Comparison of ENCODE assay signal across 10 mouse cellular contexts in the genomic region with DNA sequence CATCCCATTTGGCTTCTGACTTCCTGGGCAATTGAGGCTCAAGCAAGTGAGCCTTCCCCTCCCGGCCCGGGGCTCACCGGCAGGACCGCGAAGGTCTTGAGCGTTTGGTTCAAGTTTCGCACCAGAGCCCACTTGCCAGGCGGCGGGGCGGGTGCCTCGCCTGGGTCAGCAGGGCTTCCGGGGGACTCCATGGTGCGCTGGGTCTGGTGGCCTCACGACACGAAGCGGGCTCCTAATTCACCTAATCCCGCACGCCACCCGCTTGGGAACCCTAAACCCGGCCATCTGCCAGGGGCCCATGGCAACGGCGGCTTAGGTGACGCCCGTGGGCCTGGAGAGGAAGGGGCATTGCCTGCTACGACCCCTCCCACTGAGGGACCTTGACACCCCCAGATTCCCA. TPM values are rescaled to one million over a fixed set of nuclear protein-coding genes. Genes with fewer than 3 reads are reported as not detected.
DNase-seq lines count a peak whose midpoint lies in the region; ATAC-seq lines count a peak whose summit lies in the region.
"Had no signal": no experiment of that assay in that cellular context is flagged by ENCODE, and none has a peak within 500 bp of the region (broad histone marks: within the 10 kb centered on the region; RNA-seq: fewer than 3 reads in every experiment).

No protein-coding gene starts in this region.

- H3K4me1 ChIP-seq in heart, embryonic 13.5 days = peaks cover 11% of the 10 kb centered on the region
- H3K4me1 ChIP-seq in brown adipose tissue, adult 24 weeks (ENCODE audit: control insufficient read depth, insufficient read depth, insufficient read length, low read length) = peaks cover 30% of the 10 kb centered on the region
- H3K4me1 ChIP-seq in hindbrain, embryonic 11.5 days (replicated peaks; ENCODE audit: control insufficient read depth, insufficient read depth, low read length) = peaks cover 6% of the 10 kb centered on the region; the same call in 1 of the 2 replicates
- H3K4me1 ChIP-seq in midbrain, embryonic 14.5 days (ENCODE audit: control insufficient read depth, insufficient read depth, low read length) = peaks cover 7% of the 10 kb centered on the region; the same call in 1 of the 2 replicates
- H3K4me1 ChIP-seq: liver, embryonic 15.5 days had no signal

- 6% methylated on average over 25 of the region's 25 CpGs for WGBS in heart, embryonic 13.5 days
- 7% methylated on average over 25 of the region's 25 CpGs for WGBS in hindbrain, embryonic 11.5 days
- 9% methylated on average over 25 of the region's 25 CpGs for WGBS in midbrain, embryonic 14.5 days

- no peaks in the 10 kb centered on the region for H3K9me3 ChIP-seq in heart, embryonic 13.5 days
- no peaks in the 10 kb centered on the region for H3K9me3 ChIP-seq in hindbrain, embryonic 11.5 days (ENCODE audit: control insufficient read depth, low read length)
- H3K9me3 ChIP-seq in midbrain, embryonic 14.5 days (ENCODE audit: control insufficient read depth, low read length) = no peaks in the 10 kb centered on the region
- H3K9me3 ChIP-seq: liver, embryonic 15.5 days had no signal

- no peak for ATAC-seq in heart, embryonic 13.5 days (ENCODE audit: extremely low read depth, insufficient number of reproducible peaks, low FRiP score, low TSS enrichment)
- ATAC-seq in hindbrain, embryonic 11.5 days (ENCODE audit: low FRiP score) = no peak
- ATAC-seq in midbrain, embryonic 14.5 days (ENCODE audit: low FRiP score, low TSS enrichment) = no peak

- no peak overlapping the region for H3K27ac ChIP-seq in heart, embryonic 13.5 days (replicated peaks)
- H3K27ac ChIP-seq in brown adipose tissue, adult 24 weeks (replicated peaks; ENCODE audit: low read depth, low read length) = no peak overlapping the region
- H3K27ac ChIP-seq in hindbrain, embryonic 11.5 days (ENCODE audit: low read depth, low read length) = no peak overlapping the region
- H3K27ac ChIP-seq in midbrain, embryonic 14.5 days (replicated peaks; ENCODE audit: low read depth, low read length) = no peak overlapping the region
- H3K27ac ChIP-seq: liver, embryonic 15.5 days had no signal

- peak overlapping the region; percentile 38 for H3K4me3 ChIP-seq in heart, embryonic 13.5 days
- H3K4me3 ChIP-seq in brown adipose tissue, adult 24 weeks (ENCODE audit: insufficient read depth, low read depth, low read length) = peak overlapping the region; percentile 14; the same call in 1 of the 2 replicates
- peak overlapping the region; percentile 4; the same call in 1 of the 2 replicates for H3K4me3 ChIP-seq in hindbrain, embryonic 11.5 days (ENCODE audit: low read depth, low read length)
- H3K4me3 ChIP-seq in midbrain, embryonic 14.5 days (replicated peaks; ENCODE audit: low read depth, low read length) = peak overlapping the region; percentile 8; the same call in 1 of the 2 replicates
- H3K4me3 ChIP-seq: liver, embryonic 15.5 days had no signal

- no peak for DNase-seq in heart, adult 18-20 months
- DNase-seq in hindbrain, embryonic 11.5 days (ENCODE audit: low spot score) = peak; percentile 23
- DNase-seq in midbrain, embryonic 14.5 days = peak; percentile 28
- no peak for DNase-seq in layer of hippocampus, postnatal 14 days (ENCODE audit: low spot score in 2 of 2)
- no peak for DNase-seq in left cerebral cortex, postnatal 25 days (ENCODE audit: low spot score in 2 of 2)
- DNase-seq in adrenal gland, postnatal 36 days = no peak

- no peaks in the 10 kb centered on the region for H3K36me3 ChIP-seq in heart, embryonic 13.5 days
- no peaks in the 10 kb centered on the region for H3K36me3 ChIP-seq in hindbrain, embryonic 11.5 days (ENCODE audit: control insufficient read depth, insufficient read depth, low read length)
- H3K36me3 ChIP-seq in midbrain, embryonic 14.5 days (ENCODE audit: control insufficient read depth, insufficient read depth, low read length) = no peaks in the 10 kb centered on the region
- H3K36me3 ChIP-seq: liver, embryonic 15.5 days had no signal

- H3K27me3 ChIP-seq in heart, embryonic 13.5 days (replicated peaks) = peaks cover 40% of the 10 kb centered on the region
- peaks cover 12% of the 10 kb centered on the region for H3K27me3 ChIP-seq in hindbrain, embryonic 11.5 days (ENCODE audit: control insufficient read depth, insufficient read depth, low read length)
- no peaks in the 10 kb centered on the region for H3K27me3 ChIP-seq in midbrain, embryonic 14.5 days (ENCODE audit: control insufficient read depth, insufficient read depth, low read length)

- intact Hi-C loops in left cerebral cortex, postnatal 25 days (cut with DNase I) = loop anchor here (10.0 kb wide), 1 partner anchor 126 kb away; no protein-coding TSS in a partner anchor

- peak overlapping the region; percentile 63 for H3K4me2 ChIP-seq in heart, embryonic 13.5 days
- peak overlapping the region; percentile 33 for H3K4me2 ChIP-seq in hindbrain, embryonic 11.5 days (replicated peaks; ENCODE audit: low read depth, low read length)
- peak overlapping the region; percentile 43 for H3K4me2 ChIP-seq in midbrain, embryonic 14.5 days (ENCODE audit: low read length)
- H3K4me2 ChIP-seq: liver, embryonic 15.5 days had no signal

- peak overlapping the region; percentile 55 for H3K9ac ChIP-seq in heart, embryonic 13.5 days
- H3K9ac ChIP-seq in hindbrain, embryonic 11.5 days (ENCODE audit: low read depth, low read length) = 0 out of 2 replicates have a peak overlapping the region, but pooled peaks have one; percentile 28
- H3K9ac ChIP-seq in midbrain, embryonic 14.5 days (replicated peaks; ENCODE audit: low read length) = peak overlapping the region; percentile 39; the same call in 1 of the 2 replicates
- H3K9ac ChIP-seq: liver, embryonic 15.5 days had no signal

RNA-seq across cellular contexts. Expression of gene Myo7a, which starts 8.1 kb away (rescaled TPM):
- polyA plus RNA-seq in heart, embryonic 13.5 days (2015; fragmentation: Nextera tagmentation; extraction: Ambion mirVana) = 8.6 and 8.7 TPM in 2 replicates
- total RNA-seq in heart, adult 18-20 months (2021) = 1 to 10 TPM; 3.9 to 5.2 TPM
- polyA plus RNA-seq in brown adipose tissue, adult 24 weeks (2012; ENCODE audit: insufficient read depth, insufficient read length, missing spikeins) = 3.3 and 4.5 TPM in 2 replicates
- 10.7 and 15.2 TPM in 2 replicates for polyA plus RNA-seq in hindbrain, embryonic 11.5 days (2014; fragmentation: Nextera tagmentation; extraction: Ambion mirVana)
- 20.3 and 21.0 TPM in 2 replicates for polyA plus RNA-seq in midbrain, embryonic 14.5 days (2014; fragmentation: Nextera tagmentation; extraction: Ambion mirVana)
- 10 to 100 TPM; 13.5 to 14.4 TPM for total RNA-seq in layer of hippocampus, postnatal 14 days (2021)
- total RNA-seq in left cerebral cortex, postnatal 25 days (2021) = 10 to 100 TPM in 1 of 2 experiments, 1 to 10 TPM in 1; 9.8 to 11.0 TPM
- total RNA-seq in adrenal gland, postnatal 36 days (2021) = 100 to 1,000 TPM; 102 to 124 TPM

RNA-seq across cellular contexts. Expression of gene Omp, which starts 34.1 kb away (rescaled TPM):
- 0.11 and 0.15 TPM in 2 replicates for polyA plus RNA-seq in heart, embryonic 13.5 days (2015; fragmentation: Nextera tagmentation; extraction: Ambion mirVana)
- not detected for total RNA-seq in heart, adult 18-20 months (2021)
- polyA plus RNA-seq in brown adipose tissue, adult 24 weeks (2012; ENCODE audit: insufficient read depth, insufficient read length, missing spikeins) = not detected in 2 replicates
- 0.24 and 0.25 TPM in 2 replicates for polyA plus RNA-seq in hindbrain, embryonic 11.5 days (2014; fragmentation: Nextera tagmentation; extraction: Ambion mirVana)
- polyA plus RNA-seq in midbrain, embryonic 14.5 days (2014; fragmentation: Nextera tagmentation; extraction: Ambion mirVana) = 0.29 and 0.43 TPM in 2 replicates
- 1 to 10 TPM; 1.1 to 1.5 TPM for total RNA-seq in layer of hippocampus, postnatal 14 days (2021)
- under 1 TPM; 0.64 to 0.87 TPM for total RNA-seq in left cerebral cortex, postnatal 25 days (2021)
- total RNA-seq in adrenal gland, postnatal 36 days (2021) = 1 to 10 TPM in 1 of 2 experiments, under 1 TPM in 1; 0.20 to 3.1 TPM
- total RNA-seq: gastrocnemius, adult 8-10 months had no signal

Comparison
In these comparisons a context has a peak if more than half of its experiments do, and no peak if none do; other contexts are left out.
1. DNase-seq: peak in hindbrain, embryonic 11.5 days (single experiment) and midbrain, embryonic 14.5 days (single experiment); none in heart, adult 18-20 months (0 of 2), layer of hippocampus, postnatal 14 days (0 of 2), left cerebral cortex, postnatal 25 days (0 of 2) and adrenal gland, postnatal 36 days (0 of 2).
2. RNA of gene Myo7a, which starts 8.1 kb away (total RNA-seq): 102 to 124 TPM in adrenal gland, postnatal 36 days; 13.5 to 14.4 TPM in layer of hippocampus, postnatal 14 days, 9.8 to 11.0 TPM in left cerebral cortex, postnatal 25 days and 3.9 to 5.2 TPM in heart, adult 18-20 months; every median in the first group is over 4 times any median in the second.
3. Peak in every context shown above with its lines, with median percentiles within 50 percentile points of each other: H3K4me2 ChIP-seq, H3K4me3 ChIP-seq and H3K9ac ChIP-seq.